Mouse (Mus musculus): Measurements from ENCODE around the gene Gm17387. TPM values are rescaled to one million over a fixed set of nuclear protein-coding genes. Genes with fewer than 3 reads are reported as not detected.
"Not testable (repeated sequence)": the region's sequence is repeated elsewhere in the genome, so short reads cannot be mapped to it uniquely, and the experiment has no call there.

Gene Gm17387
- polyA plus RNA-seq, 1 experiment from 2014 or later: not detected

- Histone ChIP-seq H3K4me1 (replicated peaks; ENCODE audit: control insufficient read depth, insufficient read depth, low read length) (peaks cover 3% of the 10 kb centered on the region; the same call in 1 of the 2 replicates), H3K4me3 (replicated peaks; ENCODE audit: low read length) (no peak within 1 kb of the TSS), H3K36me3 (ENCODE audit: control insufficient read depth, insufficient read depth) (no peaks in the 10 kb centered on the region), H3K4me2 (ENCODE audit: low read length) (peak within 1 kb of the TSS; percentile 12; the same call in 1 of the 2 replicates), H3K9ac (replicated peaks; ENCODE audit: low read depth, low read length) (no peak within 1 kb of the TSS), H3K9me3 (ENCODE audit: control insufficient read depth, low read length) (no peaks in the 10 kb centered on the region), H3K27me3 (replicated peaks; ENCODE audit: control insufficient read depth, insufficient read depth, low read length) (no peaks in the 10 kb centered on the region), H3K27ac (ENCODE audit: low read length) (no peak within 1 kb of the TSS)
- no peak for ATAC-seq
- 42% methylated on average over 10 of the region's 10 CpGs for WGBS
These were observed 18.3 kb upstream of the Gm17387 start, which contains the start of gene Ifitm3 for GRCm38 (mm10) chr7:141010593-141010992. Gene Ifitm3, minus strand, starts transcription at chr7:141010770.

- ATAC-seq: no peak
These were observed 17.6 kb upstream of the Gm17387 start for GRCm38 (mm10) chr7:141011238-141011770.

GRCm38 (mm10) chr7:141016707-141017697 lies 11.9 kb upstream of the Gm17387 start:
- H3K4me3 ChIP-seq (replicated peaks; ENCODE audit: low read length): no peak overlapping the region
- H3K4me1 ChIP-seq (replicated peaks; ENCODE audit: control insufficient read depth, insufficient read depth, low read length): no peaks in the 10 kb centered on the region
- no peak overlapping the region for H3K9ac ChIP-seq (replicated peaks; ENCODE audit: low read depth, low read length)
- WGBS: 88% methylated on average over 10 of the region's 10 CpGs
- H3K27ac ChIP-seq (ENCODE audit: low read length): no peak overlapping the region
- H3K4me2 ChIP-seq (ENCODE audit: low read length): no peak overlapping the region
- no peak for ATAC-seq
- no peaks in the 10 kb centered on the region for H3K9me3 ChIP-seq (ENCODE audit: control insufficient read depth, low read length)
- no peaks in the 10 kb centered on the region for H3K36me3 ChIP-seq (ENCODE audit: control insufficient read depth, insufficient read depth)
- H3K27me3 ChIP-seq (replicated peaks; ENCODE audit: control insufficient read depth, insufficient read depth, low read length): no peaks in the 10 kb centered on the region

More at GRCm38 (mm10) chr7:141011238-141011770, 17.6 kb upstream of the Gm17387 start:
- H3K9me3 ChIP-seq (ENCODE audit: control insufficient read depth, low read length): no peaks in the 10 kb centered on the region
- H3K27ac ChIP-seq (ENCODE audit: low read length): no peak overlapping the region
- H3K4me3 ChIP-seq (replicated peaks; ENCODE audit: low read length): no peak overlapping the region
- H3K4me1 ChIP-seq (replicated peaks; ENCODE audit: control insufficient read depth, insufficient read depth, low read length): peaks cover 3% of the 10 kb centered on the region; the same call in 1 of the 2 replicates
- no peak overlapping the region for H3K9ac ChIP-seq (replicated peaks; ENCODE audit: low read depth, low read length)
- H3K4me2 ChIP-seq (ENCODE audit: low read length): no peak overlapping the region
- 85% methylated on average over 7 of the region's 7 CpGs for WGBS
- no peaks in the 10 kb centered on the region for H3K36me3 ChIP-seq (ENCODE audit: control insufficient read depth, insufficient read depth)
- no peaks in the 10 kb centered on the region for H3K27me3 ChIP-seq (replicated peaks; ENCODE audit: control insufficient read depth, insufficient read depth, low read length)

DNA sequence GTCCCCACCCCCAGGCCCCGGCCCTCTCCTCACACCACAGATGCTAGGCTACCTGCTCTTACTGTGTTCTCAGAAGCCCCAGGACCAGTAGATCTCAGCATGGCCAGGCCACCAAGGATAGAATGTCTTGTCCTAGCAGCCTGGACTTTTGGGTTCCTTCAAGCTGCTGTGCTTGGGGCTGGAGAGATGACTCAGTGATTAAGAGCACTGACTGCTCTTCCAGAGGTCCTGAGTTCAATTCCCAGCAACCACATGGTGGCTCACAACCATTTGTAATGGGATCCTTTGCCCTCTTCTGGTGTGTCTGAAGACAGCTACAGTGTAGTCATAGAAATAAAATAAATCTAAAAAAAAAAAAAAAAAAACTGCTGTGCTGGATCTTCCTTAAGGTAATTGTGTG lies 11.1 kb upstream of the Gm17387 start, which contains the start of gene Ifitm6:
Gene Ifitm6, minus strand, starts transcription at position 101 of the 400 bp plus-strand sequence.
- H3K4me3 ChIP-seq (replicated peaks; ENCODE audit: low read length); H3K4me1 ChIP-seq (replicated peaks; ENCODE audit: control insufficient read depth, insufficient read depth, low read length); H3K4me2 ChIP-seq (ENCODE audit: low read length); ATAC-seq; H3K9ac ChIP-seq (replicated peaks; ENCODE audit: low read depth, low read length); H3K9me3 ChIP-seq (ENCODE audit: control insufficient read depth, low read length); H3K27ac ChIP-seq (ENCODE audit: low read length); H3K36me3 ChIP-seq (ENCODE audit: control insufficient read depth, insufficient read depth); H3K27me3 ChIP-seq (replicated peaks; ENCODE audit: control insufficient read depth, insufficient read depth, low read length): not testable (repeated sequence)
- 72% methylated on average over 1 of the region's 1 CpGs for WGBS

GRCm38 (mm10) chr7:141019028-141019427 lies 9.9 kb upstream of the Gm17387 start:
- ATAC-seq: no peak

GRCm38 (mm10) chr7:141021489-141022449 lies 7.2 kb upstream of the Gm17387 start:
- Histone ChIP-seq H3K4me3 (replicated peaks; ENCODE audit: low read length) (no peak overlapping the region), H3K27me3 (replicated peaks; ENCODE audit: control insufficient read depth, insufficient read depth, low read length) (no peaks in the 10 kb centered on the region), H3K9me3 (ENCODE audit: control insufficient read depth, low read length) (no peaks in the 10 kb centered on the region), H3K27ac (ENCODE audit: low read length) (no peak overlapping the region), H3K9ac (replicated peaks; ENCODE audit: low read depth, low read length) (no peak overlapping the region), H3K36me3 (ENCODE audit: control insufficient read depth, insufficient read depth) (no peaks in the 10 kb centered on the region), H3K4me1 (replicated peaks; ENCODE audit: control insufficient read depth, insufficient read depth, low read length) (peaks cover 13% of the 10 kb centered on the region), H3K4me2 (ENCODE audit: low read length) (no peak overlapping the region)
- ATAC-seq: no peak
- 90% methylated on average over 14 of the region's 14 CpGs for WGBS

More at GRCm38 (mm10) chr7:141019028-141019427, 9.9 kb upstream of the Gm17387 start:
- no peak overlapping the region for H3K4me2 ChIP-seq (ENCODE audit: low read length)
- H3K4me1 ChIP-seq (replicated peaks; ENCODE audit: control insufficient read depth, insufficient read depth, low read length): no peaks in the 10 kb centered on the region
- H3K9ac ChIP-seq (replicated peaks; ENCODE audit: low read depth, low read length): no peak overlapping the region
- no peak overlapping the region for H3K4me3 ChIP-seq (replicated peaks; ENCODE audit: low read length)
- H3K9me3 ChIP-seq (ENCODE audit: control insufficient read depth, low read length): no peaks in the 10 kb centered on the region
- WGBS: 92% methylated on average over 5 of the region's 5 CpGs
- no peaks in the 10 kb centered on the region for H3K36me3 ChIP-seq (ENCODE audit: control insufficient read depth, insufficient read depth)
- no peak overlapping the region for H3K27ac ChIP-seq (ENCODE audit: low read length)
- no peaks in the 10 kb centered on the region for H3K27me3 ChIP-seq (replicated peaks; ENCODE audit: control insufficient read depth, insufficient read depth, low read length)

GRCm38 (mm10) chr7:141024865-141025838 lies 3.8 kb upstream of the Gm17387 start:
- Histone ChIP-seq H3K27ac (ENCODE audit: low read length) (0 out of 2 replicates have a peak overlapping the region, but pooled peaks have one; percentile 3), H3K9me3 (ENCODE audit: control insufficient read depth, low read length) (no peaks in the 10 kb centered on the region), H3K4me3 (replicated peaks; ENCODE audit: low read length) (no peak overlapping the region), H3K4me1 (replicated peaks; ENCODE audit: control insufficient read depth, insufficient read depth, low read length) (peaks cover 13% of the 10 kb centered on the region), H3K27me3 (replicated peaks; ENCODE audit: control insufficient read depth, insufficient read depth, low read length) (no peaks in the 10 kb centered on the region), H3K4me2 (ENCODE audit: low read length) (no peak overlapping the region), H3K36me3 (ENCODE audit: control insufficient read depth, insufficient read depth) (no peaks in the 10 kb centered on the region), H3K9ac (replicated peaks; ENCODE audit: low read depth, low read length) (no peak overlapping the region; the same call in 1 of the 2 replicates)
- ATAC-seq: peak; percentile 62
- WGBS: 8% methylated on average over 6 of the region's 6 CpGs

Measured in forebrain, embryonic 16.5 days (tissue).